Mouse (Mus musculus): Measurements from ENCODE around the gene Mroh7. TPM values are rescaled to one million over a fixed set of nuclear protein-coding genes. Genes with fewer than 3 reads are reported as not detected.

Mroh7 gene
- polyA plus RNA-seq, 1 experiment from 2014 or later, result 0.16 TPM

DNA sequence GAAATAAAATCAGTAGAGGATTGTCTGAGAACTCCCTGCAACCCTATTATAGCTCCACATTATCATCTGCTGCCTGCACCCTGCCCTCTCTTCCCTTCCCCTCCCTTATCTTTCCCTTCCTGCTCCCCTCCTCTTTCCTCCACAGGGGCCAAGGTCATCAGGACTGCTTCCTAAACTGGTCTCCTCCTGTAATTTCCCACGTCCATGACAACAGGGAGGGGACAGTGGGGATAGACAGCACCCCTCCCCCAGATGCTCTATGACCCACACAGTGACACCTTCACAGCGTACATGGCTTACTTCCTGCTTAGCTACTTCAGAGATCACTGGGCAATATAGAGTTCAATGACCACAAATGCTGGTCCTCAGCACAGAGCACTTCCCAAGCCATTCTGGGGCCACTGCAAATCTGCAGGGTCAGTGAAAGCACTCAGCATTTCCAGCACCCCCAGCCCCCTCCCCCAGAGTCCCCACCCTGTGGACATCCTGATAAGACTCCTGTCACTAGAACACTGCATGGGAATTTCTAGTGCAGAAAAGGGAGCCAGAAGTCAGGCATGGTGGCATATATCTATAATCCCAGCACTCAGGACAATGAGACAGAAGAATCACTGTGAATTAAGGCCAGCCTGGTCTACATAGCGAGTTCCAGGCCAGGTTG is 42.0 kb downstream of the Mroh7 start:
- WGBS, result 27% methylated on average over 3 of the region's 3 CpGs
- Histone ChIP-seq H3K4me1 (replicated peaks) (0 out of 2 replicates have a peak, but pooled peaks cover 5% of the 10 kb centered on the region), H3K4me3 (replicated peaks) (no peak overlapping the region), H3K27ac (0 out of 2 replicates have a peak overlapping the region, but pooled peaks have one; percentile 7), H3K36me3 (no peaks in the 10 kb centered on the region), H3K4me2 (replicated peaks) (no peak overlapping the region), H3K9ac (no peak overlapping the region), H3K27me3 (replicated peaks) (no peaks in the 10 kb centered on the region), H3K9me3 (no peaks in the 10 kb centered on the region)
- ATAC-seq, result peak; percentile 90

DNA sequence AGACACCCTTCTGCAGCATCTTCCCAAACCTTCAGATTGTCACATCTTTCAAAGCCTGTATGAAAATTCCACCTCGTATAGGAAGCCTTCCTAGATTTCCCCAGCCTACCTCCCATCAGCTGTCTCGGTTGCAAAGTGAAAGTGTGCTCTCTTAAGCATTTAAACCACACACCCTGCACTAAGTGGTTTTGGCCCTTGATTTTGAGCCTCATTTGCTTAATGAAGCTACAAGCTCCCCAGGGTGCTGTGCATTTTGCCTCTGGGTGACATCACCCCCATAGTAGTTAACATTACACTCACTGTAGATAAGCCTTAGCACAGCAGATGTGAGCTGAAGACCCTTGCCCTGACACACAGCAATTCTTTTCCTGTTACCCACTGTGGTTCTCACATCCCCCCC is 49.8 kb downstream of the Mroh7 start:
- 57% methylated on average over 2 of the region's 2 CpGs for WGBS
- no peak for ATAC-seq
- Histone ChIP-seq H3K9me3 (no peaks in the 10 kb centered on the region), H3K4me3 (replicated peaks) (no peak overlapping the region), H3K4me2 (replicated peaks) (no peak overlapping the region), H3K9ac (no peak overlapping the region), H3K36me3 (peaks cover 6% of the 10 kb centered on the region), H3K4me1 (replicated peaks) (no peaks in the 10 kb centered on the region; the same call in 1 of the 2 replicates), H3K27me3 (replicated peaks) (no peaks in the 10 kb centered on the region), H3K27ac (no peak overlapping the region)

DNA sequence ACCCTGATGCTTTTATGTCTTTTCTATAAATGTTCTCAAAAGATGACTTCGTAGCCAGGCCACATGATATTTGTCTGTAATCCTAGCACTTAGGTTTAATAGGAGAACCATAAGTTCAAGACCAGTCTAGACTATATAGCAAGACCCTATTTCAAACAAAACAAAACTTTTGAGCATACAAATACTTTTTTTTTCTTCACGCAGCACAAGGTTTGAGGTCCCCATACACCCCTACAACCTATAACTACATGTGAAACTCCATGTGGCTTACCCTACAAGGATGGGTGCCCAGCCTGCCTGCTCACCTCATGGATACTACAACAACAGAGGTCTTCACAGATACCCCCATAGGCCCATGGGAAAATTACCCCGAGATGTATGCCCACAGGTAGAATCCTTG is 51.6 kb downstream of the Mroh7 start:
- H3K27me3 ChIP-seq (replicated peaks), result no peaks in the 10 kb centered on the region
- 43% methylated on average over 3 of the region's 3 CpGs for WGBS
- H3K4me1 ChIP-seq (replicated peaks), result no peaks in the 10 kb centered on the region; the same call in 1 of the 2 replicates
- peak; percentile 26; the same call in 1 of the 2 replicates for ATAC-seq
- no peaks in the 10 kb centered on the region for H3K9me3 ChIP-seq
- H3K36me3 ChIP-seq, result peaks cover 18% of the 10 kb centered on the region
- H3K9ac ChIP-seq, result no peak overlapping the region
- no peak overlapping the region for H3K27ac ChIP-seq
- peak overlapping the region; percentile 73 for H3K4me2 ChIP-seq (replicated peaks)
- peak overlapping the region; percentile 85 for H3K4me3 ChIP-seq (replicated peaks)

DNA sequence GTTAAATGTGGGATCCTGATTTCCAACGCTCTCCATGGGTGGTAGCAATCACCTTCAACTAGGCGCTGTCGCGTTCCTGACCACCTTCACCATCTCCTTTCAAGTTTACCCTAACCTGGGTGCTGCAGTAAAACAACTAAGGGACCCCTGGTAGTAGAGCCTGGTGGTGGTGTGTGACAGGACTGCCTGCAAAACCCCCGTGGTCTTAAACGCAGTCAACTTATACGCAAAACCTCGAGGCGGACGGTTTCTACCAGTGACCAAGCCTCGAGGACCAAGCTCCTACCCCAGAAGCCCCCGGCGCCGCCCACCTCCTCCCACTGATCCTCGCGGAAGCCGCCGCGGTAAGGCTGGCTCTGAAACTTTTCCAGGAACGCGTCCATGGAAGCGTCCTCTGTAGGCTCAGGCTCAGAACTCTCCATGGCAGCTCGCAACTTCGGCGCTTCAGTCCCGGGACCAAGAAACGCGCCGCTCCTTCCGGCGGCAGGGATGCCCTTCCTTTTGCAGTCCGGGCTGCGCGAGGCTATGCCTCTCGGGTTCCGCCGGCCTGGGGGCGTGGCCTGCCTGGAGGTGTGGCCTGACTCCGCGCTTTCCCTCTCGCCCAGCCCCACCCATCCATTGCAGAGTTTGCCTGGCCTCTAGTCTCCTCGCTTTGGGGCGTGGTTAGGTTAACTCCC is 52.1 kb downstream of the Mroh7 start, which contains the start of gene Ttc4:
Ttc4 (minus strand) TSS at position 503 of the 677 bp plus-strand sequence.
- H3K4me3 ChIP-seq (replicated peaks), result peak within 1 kb of the TSS; percentile 85
- no peaks in the 10 kb centered on the region for H3K27me3 ChIP-seq (replicated peaks)
- H3K9ac ChIP-seq, result peak within 1 kb of the TSS; percentile 89
- WGBS, result under 1% methylated on average over 43 of the region's 43 CpGs
- H3K36me3 ChIP-seq, result peaks cover 20% of the 10 kb centered on the region
- H3K4me2 ChIP-seq (replicated peaks), result peak within 1 kb of the TSS; percentile 73
- peak; percentile 100 for ATAC-seq
- H3K27ac ChIP-seq, result peak within 1 kb of the TSS; percentile 63
- no peaks in the 10 kb centered on the region; the same call in 1 of the 2 replicates for H3K4me1 ChIP-seq (replicated peaks)
- no peaks in the 10 kb centered on the region for H3K9me3 ChIP-seq

DNA sequence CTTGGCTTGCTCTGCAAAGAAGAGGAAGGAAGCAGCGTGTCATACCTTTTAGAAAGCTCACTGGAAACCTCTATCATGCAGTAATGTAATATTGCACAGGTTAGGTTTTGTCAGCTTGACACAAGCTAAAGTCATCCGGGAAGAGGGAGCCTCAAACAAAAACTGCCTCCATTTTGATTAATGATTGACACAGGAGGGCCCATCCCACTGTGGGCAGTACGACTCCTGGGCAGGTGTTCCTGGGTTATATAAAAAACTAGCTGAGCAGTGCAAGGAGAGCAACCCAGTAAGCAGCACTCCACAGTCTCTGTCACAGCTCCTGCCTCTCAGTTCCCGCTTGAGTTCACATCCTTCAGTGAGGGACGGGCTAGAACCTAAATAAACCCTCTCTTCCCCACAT is 54.0 kb downstream of the Mroh7 start:
- H3K9ac ChIP-seq, result no peak overlapping the region
- H3K4me3 ChIP-seq (replicated peaks), result no peak overlapping the region
- H3K27ac ChIP-seq, result no peak overlapping the region
- H3K36me3 ChIP-seq, result peaks cover 24% of the 10 kb centered on the region
- no peaks in the 10 kb centered on the region for H3K9me3 ChIP-seq
- no peaks in the 10 kb centered on the region for H3K27me3 ChIP-seq (replicated peaks)
- H3K4me1 ChIP-seq (replicated peaks), result no peaks in the 10 kb centered on the region; the same call in 1 of the 2 replicates
- H3K4me2 ChIP-seq (replicated peaks), result no peak overlapping the region
- 77% methylated on average over 5 of the region's 5 CpGs for WGBS
- no peak for ATAC-seq

DNA sequence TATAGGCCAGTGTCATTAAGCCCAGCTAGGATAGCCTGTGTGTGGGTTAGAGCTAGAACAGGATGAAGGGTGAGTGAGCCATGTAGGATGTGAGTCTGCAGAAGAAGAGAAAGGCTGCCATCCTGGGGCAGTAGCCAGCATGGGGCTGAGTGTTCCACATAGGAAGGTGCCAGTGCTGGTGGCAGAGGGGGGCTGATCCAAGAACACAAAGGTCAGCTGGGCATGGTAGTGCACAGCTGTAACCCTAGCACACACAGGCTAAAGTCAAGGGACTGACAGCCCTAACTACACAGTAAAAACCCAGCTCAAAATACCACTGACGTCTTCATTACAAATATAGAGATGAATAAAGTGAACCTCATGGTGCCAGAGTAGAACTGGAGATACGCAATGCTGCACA is 64.2 kb downstream of the Mroh7 start:
- no peak overlapping the region for H3K4me2 ChIP-seq (replicated peaks)
- no peaks in the 10 kb centered on the region for H3K4me1 ChIP-seq (replicated peaks)
- H3K9ac ChIP-seq, result no peak overlapping the region
- no peaks in the 10 kb centered on the region for H3K9me3 ChIP-seq
- no peak overlapping the region for H3K27ac ChIP-seq
- 91% methylated on average over 2 of the region's 2 CpGs for WGBS
- H3K36me3 ChIP-seq, result peaks cover 79% of the 10 kb centered on the region
- no peaks in the 10 kb centered on the region for H3K27me3 ChIP-seq (replicated peaks)
- no peak for ATAC-seq
- H3K4me3 ChIP-seq (replicated peaks), result no peak overlapping the region

DNA sequence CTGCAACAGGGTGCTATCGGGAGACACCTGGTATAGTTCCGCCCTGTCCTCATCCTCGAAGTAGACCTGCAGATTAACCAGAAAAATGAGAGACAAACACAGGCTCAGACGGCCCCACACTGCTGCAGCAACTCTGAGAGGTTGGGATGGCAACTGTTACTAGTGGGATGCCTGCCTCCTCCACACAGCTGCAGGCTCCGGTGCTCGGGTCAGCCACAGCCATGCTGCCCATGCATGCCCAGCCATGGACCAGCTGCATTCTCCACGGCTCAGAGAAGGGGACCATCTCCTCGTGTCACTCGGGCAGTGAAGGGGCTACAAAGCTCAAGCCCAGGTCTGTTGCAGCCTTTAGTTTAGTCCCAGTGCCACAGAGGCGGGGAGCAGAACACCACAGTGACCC is 65.1 kb downstream of the Mroh7 start:
- H3K4me2 ChIP-seq (replicated peaks), result no peak overlapping the region
- no peaks in the 10 kb centered on the region for H3K27me3 ChIP-seq (replicated peaks)
- 90% methylated on average over 10 of the region's 10 CpGs for WGBS
- no peak overlapping the region for H3K9ac ChIP-seq
- peaks cover 78% of the 10 kb centered on the region for H3K36me3 ChIP-seq
- H3K9me3 ChIP-seq, result no peaks in the 10 kb centered on the region
- no peaks in the 10 kb centered on the region for H3K4me1 ChIP-seq (replicated peaks)
- no peak for ATAC-seq
- no peak overlapping the region for H3K27ac ChIP-seq
- H3K4me3 ChIP-seq (replicated peaks), result no peak overlapping the region

DNA sequence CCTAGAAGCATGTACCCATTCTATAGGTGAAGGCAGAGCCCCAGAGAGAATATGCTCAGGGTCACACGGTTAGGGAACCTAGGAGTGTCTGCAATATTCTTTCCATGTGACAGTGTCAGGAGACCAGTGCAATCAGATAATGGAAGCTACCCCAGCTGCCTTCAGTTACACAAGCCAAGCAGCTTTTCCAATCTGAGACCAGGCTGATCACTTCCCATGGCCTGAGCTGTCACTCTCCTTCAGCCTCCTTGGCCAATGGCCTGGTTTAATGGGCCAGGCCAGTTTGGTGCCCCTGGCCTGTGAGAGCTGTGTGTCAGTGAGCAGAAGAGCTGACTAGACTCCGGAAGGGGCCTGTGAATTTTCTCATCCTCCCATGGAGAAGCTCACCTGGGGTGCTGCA is 65.5 kb downstream of the Mroh7 start:
- H3K4me2 ChIP-seq (replicated peaks), result no peak overlapping the region
- ATAC-seq, result no peak
- 92% methylated on average over 2 of the region's 2 CpGs for WGBS

DNA sequence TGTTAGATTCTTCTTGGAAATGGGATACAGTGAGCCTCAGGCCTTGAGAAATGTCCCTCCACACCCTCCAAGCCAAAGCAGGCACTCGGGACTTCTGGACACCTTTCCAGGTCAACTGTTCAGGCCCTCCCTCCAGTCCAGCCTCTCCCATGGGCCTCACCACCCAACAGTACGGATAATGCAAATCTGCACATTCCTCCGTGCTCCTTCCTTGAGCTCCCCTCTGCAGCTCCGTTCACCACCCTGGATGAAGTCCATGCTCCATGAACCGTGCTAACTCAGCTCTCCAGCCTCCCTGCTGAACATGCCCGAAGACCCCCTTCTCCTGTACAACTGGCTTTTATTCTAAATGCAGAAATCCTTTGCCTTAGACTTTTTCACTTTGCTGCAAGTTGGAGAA is 66.0 kb downstream of the Mroh7 start:
- no peak overlapping the region for H3K27ac ChIP-seq
- WGBS, result 92% methylated on average over 6 of the region's 6 CpGs
- H3K9ac ChIP-seq, result no peak overlapping the region
- H3K4me3 ChIP-seq (replicated peaks), result no peak overlapping the region
- no peak for ATAC-seq
- no peaks in the 10 kb centered on the region for H3K27me3 ChIP-seq (replicated peaks)
- no peaks in the 10 kb centered on the region for H3K9me3 ChIP-seq
- H3K36me3 ChIP-seq, result peaks cover 76% of the 10 kb centered on the region
- no peak overlapping the region for H3K4me2 ChIP-seq (replicated peaks)
- no peaks in the 10 kb centered on the region for H3K4me1 ChIP-seq (replicated peaks)

More for the DNA sequence above, 65.5 kb downstream of the Mroh7 start:
- H3K27me3 ChIP-seq (replicated peaks), result no peaks in the 10 kb centered on the region
- H3K9me3 ChIP-seq, result no peaks in the 10 kb centered on the region
- H3K4me1 ChIP-seq (replicated peaks), result no peaks in the 10 kb centered on the region
- peaks cover 77% of the 10 kb centered on the region for H3K36me3 ChIP-seq
- no peak overlapping the region for H3K27ac ChIP-seq
- H3K4me3 ChIP-seq (replicated peaks), result no peak overlapping the region
- no peak overlapping the region for H3K9ac ChIP-seq

DNA sequence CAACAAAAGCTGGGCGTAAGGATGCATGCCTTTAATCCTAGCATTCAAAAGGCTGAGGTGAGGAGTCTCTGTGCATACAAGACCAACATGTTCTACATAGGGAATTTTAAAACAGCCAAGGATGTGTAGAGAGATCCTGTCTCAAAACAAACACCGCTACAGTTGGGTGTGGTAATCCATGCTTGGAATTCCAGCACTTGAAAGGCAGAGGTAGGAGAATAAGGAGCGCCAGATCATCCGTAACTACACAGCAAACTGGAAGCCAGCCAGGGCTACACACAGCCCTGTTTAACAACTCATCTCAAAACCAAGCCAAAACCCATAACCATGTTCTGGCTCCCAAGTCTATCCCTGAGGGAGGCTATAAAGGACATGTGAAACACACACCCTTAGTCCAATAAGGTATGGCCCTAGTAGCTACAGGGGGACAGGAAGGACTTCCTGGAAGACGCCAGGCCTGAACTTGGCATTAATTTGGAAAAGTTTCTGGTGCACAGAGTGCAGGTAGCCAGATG is 66.7 kb downstream of the Mroh7 start:
- Histone ChIP-seq H3K9ac (no peak overlapping the region), H3K27me3 (replicated peaks) (no peaks in the 10 kb centered on the region), H3K4me2 (replicated peaks) (no peak overlapping the region), H3K27ac (no peak overlapping the region), H3K9me3 (no peaks in the 10 kb centered on the region), H3K4me3 (replicated peaks) (no peak overlapping the region), H3K4me1 (replicated peaks) (no peaks in the 10 kb centered on the region), H3K36me3 (peaks cover 75% of the 10 kb centered on the region)
- ATAC-seq, result no peak
- WGBS, result 91% methylated on average over 5 of the region's 5 CpGs

DNA sequence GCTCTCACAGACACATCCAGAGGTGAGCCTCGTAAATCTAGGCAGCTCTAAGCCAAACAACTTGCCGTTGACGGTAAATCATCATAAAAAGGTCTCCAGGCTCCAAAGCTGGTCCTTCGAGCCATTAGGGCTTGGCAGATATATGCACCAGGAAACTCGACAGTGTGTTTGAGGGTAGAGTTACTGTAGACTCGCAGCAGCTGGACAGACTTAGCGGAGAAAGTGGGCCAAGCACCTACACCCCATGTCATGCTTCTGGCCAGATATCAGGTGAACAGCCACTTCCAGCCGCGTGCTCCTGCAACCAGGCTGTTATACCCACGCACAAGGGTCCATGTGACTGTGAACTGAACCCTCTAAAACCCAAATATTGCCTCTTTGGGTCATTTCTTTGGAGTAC is 75.0 kb downstream of the Mroh7 start:
- WGBS, result 79% methylated on average over 10 of the region's 10 CpGs
- Histone ChIP-seq H3K27ac (no peak overlapping the region), H3K9ac (no peak overlapping the region), H3K4me1 (replicated peaks) (peaks cover 7% of the 10 kb centered on the region), H3K4me3 (replicated peaks) (no peak overlapping the region), H3K9me3 (no peaks in the 10 kb centered on the region), H3K4me2 (replicated peaks) (no peak overlapping the region), H3K36me3 (peaks cover 31% of the 10 kb centered on the region), H3K27me3 (replicated peaks) (no peaks in the 10 kb centered on the region)
- no peak for ATAC-seq

DNA sequence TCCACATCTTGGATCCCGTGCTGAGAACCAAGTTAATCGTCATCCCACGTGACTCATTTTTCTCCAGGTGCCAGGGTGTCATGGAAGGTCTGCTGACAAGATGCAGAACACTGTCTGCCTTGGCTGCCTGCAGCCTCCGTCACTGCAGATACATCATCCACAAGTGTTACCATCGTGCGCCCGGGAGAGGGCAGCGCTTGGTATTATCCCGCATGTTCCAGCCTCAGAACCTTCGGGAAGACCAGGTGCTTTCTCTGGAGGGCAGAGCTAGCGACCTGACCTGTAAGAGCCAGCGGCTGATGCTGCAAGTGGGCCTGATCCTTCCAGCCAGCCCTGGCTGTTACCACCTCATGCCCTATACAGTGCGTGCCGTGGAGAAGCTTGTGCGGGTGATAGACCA is 77.7 kb downstream of the Mroh7 start:
- H3K9ac ChIP-seq, result no peak overlapping the region
- no peaks in the 10 kb centered on the region for H3K27me3 ChIP-seq (replicated peaks)
- H3K27ac ChIP-seq, result no peak overlapping the region
- H3K9me3 ChIP-seq, result no peaks in the 10 kb centered on the region
- H3K4me2 ChIP-seq (replicated peaks), result no peak overlapping the region
- no peak overlapping the region for H3K4me3 ChIP-seq (replicated peaks)
- ATAC-seq, result no peak
- H3K4me1 ChIP-seq (replicated peaks), result peaks cover 7% of the 10 kb centered on the region
- H3K36me3 ChIP-seq, result peaks cover 15% of the 10 kb centered on the region; the same call in 1 of the 2 replicates
- 84% methylated on average over 15 of the region's 15 CpGs for WGBS
